Mouse (Mus musculus) activated CD4-positive, CD25-positive, alpha-beta regulatory T cell, adult 4 months (primary cell): ENCODE data around the gene Lyar. TPM values are rescaled to one million over a fixed set of nuclear protein-coding genes. Genes with fewer than 3 reads are reported as not detected.
A peak's percentile ranks its signal among the peaks of the same experiment; 100 is the strongest.

Experiments
- ATAC-seq: one replicate; pipeline ENCODE4 v1.8.0; 2017
- polyA plus RNA-seq, 2 experiments: library from polyadenylated mRNA; unstranded; fragments of 100-300 nt; shearing (Covaris generic); gene quantifications; one replicate each; pipeline ENCODE4 v1.2.1; 2017

Lyar gene
- polyA plus RNA-seq, 2 experiments from 2014 or later = 41.1 to 43.5 TPM

- ATAC-seq = no peak
These were observed 36.3 kb downstream of the Lyar start for GRCm38 (mm10) chr5:38256551-38256950.

- ATAC-seq = no peak
These were observed 37.9 kb downstream of the Lyar start for GRCm38 (mm10) chr5:38258034-38258772.

GRCm38 (mm10) chr5:38258773-38259146 is 38.5 kb downstream of the Lyar start:
- no peak for ATAC-seq

DNA sequence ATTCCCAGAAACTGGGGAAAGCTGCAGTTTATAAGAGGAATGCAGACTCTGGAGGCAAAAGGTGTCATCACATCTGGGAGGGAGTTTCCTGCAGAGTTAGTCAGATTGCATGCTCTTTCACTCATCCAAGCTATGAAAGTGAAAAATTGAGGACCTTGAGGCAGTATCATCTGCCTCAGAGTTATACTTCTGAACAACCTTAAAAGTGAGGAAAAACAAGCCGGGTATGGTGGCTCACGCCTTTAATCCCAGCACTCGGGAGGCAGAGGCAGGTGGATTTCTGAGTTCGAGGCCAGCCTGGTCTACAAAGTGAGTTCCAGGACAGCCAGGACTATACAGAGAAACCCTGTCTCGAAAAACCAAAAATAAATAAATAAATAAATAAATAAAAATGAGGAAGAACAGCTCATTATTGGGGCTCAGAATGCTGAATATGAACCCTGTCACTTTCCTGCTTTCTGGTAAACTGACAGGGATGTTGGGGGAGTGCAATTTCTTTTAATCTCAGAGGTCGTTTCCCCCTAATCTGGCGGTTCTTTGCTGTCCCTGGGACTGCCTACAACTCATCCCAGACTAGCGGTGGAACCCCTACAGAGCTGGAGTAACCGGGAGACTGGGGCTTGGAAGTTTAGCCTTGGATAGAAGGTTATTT is 39.3 kb downstream of the Lyar start:
- peak; percentile 4 for ATAC-seq

GRCm38 (mm10) chr5:38260107-38260682 is 39.9 kb downstream of the Lyar start, which contains the start of gene Tmem128:
Tmem128 (plus strand) TSS chr5:38260185.
- peak; percentile 82 for ATAC-seq

GRCm38 (mm10) chr5:38270942-38271341 is 50.7 kb downstream of the Lyar start:
- no peak for ATAC-seq

DNA sequence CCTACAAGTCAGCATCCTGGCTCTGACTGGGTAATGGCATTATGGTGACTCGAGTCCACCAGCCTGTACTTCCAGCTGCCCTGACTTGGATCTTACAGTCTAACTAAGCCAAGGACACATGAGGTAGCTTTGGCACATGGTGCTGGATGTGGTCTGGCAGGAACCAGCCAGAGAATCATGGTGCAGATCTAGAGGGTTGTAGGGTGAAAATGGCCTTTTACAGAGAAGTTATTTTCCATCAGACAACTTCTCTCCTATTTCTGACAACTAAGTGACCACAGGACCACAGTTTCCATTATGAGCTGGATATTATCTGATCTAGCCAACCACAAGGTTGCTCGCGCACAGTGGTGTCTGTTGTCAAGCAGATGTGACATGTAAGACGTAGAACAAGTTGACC is 53.6 kb downstream of the Lyar start:
- ATAC-seq = no peak

GRCm38 (mm10) chr5:38275771-38276170 is 55.5 kb downstream of the Lyar start, which contains the start of gene Otop1:
Otop1 (plus strand) TSS chr5:38275972.
- no peak for ATAC-seq

DNA sequence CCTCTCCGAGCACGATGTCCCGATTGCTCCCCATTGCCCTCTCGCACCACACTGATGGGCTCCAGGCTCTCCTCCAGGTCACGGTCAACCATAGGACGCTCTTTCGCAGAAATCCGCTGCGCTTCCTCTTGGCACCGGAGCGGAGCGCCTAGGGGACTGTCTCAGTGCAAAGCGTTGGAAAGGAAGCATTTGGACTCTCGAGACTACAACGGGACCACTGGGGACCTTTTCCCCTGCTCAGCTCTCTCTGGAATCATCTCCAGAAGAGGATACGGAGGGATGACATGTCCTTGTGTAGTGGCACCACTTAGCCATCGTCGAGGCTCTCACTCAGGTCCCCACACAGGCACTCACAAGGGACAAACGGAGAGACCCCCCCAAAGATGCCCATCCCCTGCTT is 56.2 kb downstream of the Lyar start:
- ATAC-seq = no peak

GRCm38 (mm10) chr5:38277098-38277866 is 57.0 kb downstream of the Lyar start:
- ATAC-seq = no peak

DNA sequence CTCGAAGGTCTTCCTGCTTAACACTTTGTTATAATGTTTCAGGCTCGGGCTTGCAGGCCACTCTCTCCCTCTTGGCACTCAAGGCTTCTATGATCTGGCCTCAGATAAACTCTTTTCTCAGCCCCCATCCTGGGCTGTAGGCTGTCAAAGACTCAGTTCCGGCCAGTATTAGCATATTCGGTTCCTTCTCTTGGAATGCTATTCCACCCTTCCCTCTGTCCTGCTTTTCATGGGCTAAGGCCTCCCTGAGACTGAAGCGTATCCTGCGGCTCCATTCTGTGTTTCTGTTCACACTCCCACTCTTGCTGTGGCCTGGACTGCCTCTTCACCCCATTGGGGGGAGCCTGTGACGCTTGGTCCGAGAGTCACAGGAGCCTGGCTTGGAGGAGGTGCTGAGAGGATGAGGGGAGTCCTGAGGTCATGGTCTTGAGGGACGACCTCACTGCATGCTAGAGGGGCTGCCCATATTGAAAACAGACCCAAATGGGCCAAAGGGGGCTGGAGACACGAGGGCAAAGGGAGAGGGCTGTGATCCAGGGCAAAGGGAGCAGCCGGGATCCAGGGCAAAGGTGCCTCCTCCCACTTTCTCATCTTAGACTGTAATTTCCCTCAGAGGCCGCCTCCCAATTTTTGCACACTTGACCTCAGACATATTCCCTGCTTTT is 57.8 kb downstream of the Lyar start:
- no peak for ATAC-seq

DNA sequence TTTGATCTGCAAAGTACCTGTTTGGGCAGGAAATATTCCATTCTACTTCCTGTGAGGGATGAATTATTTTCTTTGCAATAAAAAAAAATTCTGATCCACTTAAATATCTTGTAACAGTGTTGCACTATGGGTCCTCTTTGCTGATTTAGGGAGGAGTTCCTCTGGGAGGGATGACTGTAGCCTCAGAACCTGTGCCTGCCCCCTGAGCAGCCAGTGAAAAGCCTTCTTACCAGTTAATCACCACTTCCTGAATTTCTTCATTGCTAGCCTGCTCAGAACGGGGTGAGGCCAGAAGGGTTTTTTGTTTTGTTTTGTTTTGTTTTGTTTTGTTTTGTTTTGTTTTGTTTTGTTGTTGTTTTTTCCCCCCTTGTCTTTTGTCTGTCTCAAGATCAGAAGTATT is 59.8 kb downstream of the Lyar start:
- no peak for ATAC-seq

Other genes with a start within 250 kb of the Lyar start
- gene Stx18, start 181.7 kb upstream of the Lyar start, polyA plus RNA-seq = 10 to 100 TPM; 24.1 to 27.0 TPM
- under 1 TPM; 0.40 to 0.67 TPM for gene Nsg1, start 60.6 kb upstream of the Lyar start, polyA plus RNA-seq
- gene Zbtb49, start within 50 bp of the Lyar start, polyA plus RNA-seq = 10 to 100 TPM; 10.1 to 12.3 TPM
- 100 to 1,000 TPM; 104 to 111 TPM for gene Tmem128, start 39.7 kb downstream of the Lyar start, polyA plus RNA-seq
- not detected for gene Otop1, start 55.5 kb downstream of the Lyar start, polyA plus RNA-seq
- not detected for gene Drd5, start 98.9 kb downstream of the Lyar start, polyA plus RNA-seq